Mouse (Mus musculus): ENCODE measurements around the gene Ndufaf2. TPM values are rescaled to one million over a fixed set of nuclear protein-coding genes. Genes with fewer than 3 reads are reported as not detected.
A peak's percentile ranks its signal among the peaks of the same experiment; 100 is the strongest.

Ndufaf2 gene
- total RNA-seq, 1 experiment: 41.1 TPM

DNA sequence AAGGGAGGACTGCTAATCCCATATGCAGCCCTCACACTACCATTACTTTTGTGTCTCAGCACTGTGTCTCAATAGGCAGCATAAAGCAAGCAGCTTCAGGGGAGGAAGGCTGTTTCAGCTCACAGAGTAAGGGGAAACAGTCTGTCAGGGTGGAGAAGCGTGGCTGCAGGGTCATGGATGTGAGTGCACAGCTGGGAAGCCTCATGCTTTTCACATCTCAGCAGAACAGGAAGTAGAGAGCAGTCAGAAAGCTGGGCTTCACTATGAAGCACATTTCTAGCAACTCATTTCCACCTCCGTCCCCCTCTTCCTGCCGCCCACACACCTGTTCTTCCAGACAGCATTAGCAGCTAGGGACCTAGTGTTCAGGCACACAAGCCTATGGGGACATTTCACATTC lies 101.5 kb downstream of the Ndufaf2 start:
- Histone ChIP-seq H3K4me3 (ENCODE audit: insufficient read depth in 1 of 2, low read depth in 1 of 2, low read length in 2 of 2, poor library complexity in 1 of 2, severe bottlenecking in 1 of 2) (no peak overlapping the region), H3K4me1 (ENCODE audit: control insufficient read depth in 2 of 2, insufficient read depth in 2 of 2, low read length in 2 of 2, poor library complexity in 1 of 2) (no peaks in the 10 kb centered on the region), H3K27ac (ENCODE audit: insufficient read depth, low read depth, low read length, poor library complexity, severe bottlenecking) (0 out of 2 replicates have a peak overlapping the region, but pooled peaks have one; percentile 19), H3K9ac (ENCODE audit: insufficient read depth, low read depth, low read length, poor library complexity, severe bottlenecking) (no peak overlapping the region), H3K36me3 (ENCODE audit: control insufficient read depth, insufficient read depth, low read length, poor library complexity, severe bottlenecking) (no peaks in the 10 kb centered on the region), H3K9me3 (ENCODE audit: control insufficient read depth, insufficient read depth, low read depth, low read length) (no peaks in the 10 kb centered on the region)
- in situ Hi-C loops (cut with MboI; ENCODE audit: low sequenced_read_pairs in 2 of 2, unreplicated experiment in 2 of 2): no loop called here
- TF ChIP-seq ZNF384 (IDR thresholded peaks at IDR 0.05; ENCODE audit: low read depth, low read length) (no peak), CHD2 (IDR thresholded peaks at IDR 0.05; ENCODE audit: low read depth, low read length) (no peak)
- no peak for DNase-seq (ENCODE audit: low read depth, low spot score)

DNA sequence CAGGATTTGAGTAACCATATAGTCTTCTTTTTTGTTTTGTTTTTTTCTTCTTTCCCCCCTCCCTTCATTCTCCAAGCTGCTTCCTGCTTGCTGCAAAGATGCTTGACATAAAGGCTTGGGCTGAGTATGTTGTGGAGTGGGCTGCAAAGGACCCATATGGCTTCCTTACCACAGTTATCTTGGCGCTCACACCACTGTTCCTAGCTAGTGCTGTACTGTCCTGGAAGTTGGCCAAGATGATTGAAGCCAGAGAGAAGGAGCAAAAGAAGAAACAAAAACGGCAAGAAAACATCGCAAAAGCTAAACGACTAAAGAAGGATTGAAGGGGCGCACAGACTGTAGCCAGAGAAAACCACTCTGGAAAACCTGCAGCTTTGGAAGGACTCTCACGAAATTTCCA lies 111.1 kb downstream of the Ndufaf2 start:
- peaks cover 3% of the 10 kb centered on the region for H3K36me3 ChIP-seq (ENCODE audit: control insufficient read depth, insufficient read depth, low read length, poor library complexity, severe bottlenecking)
- H3K27ac ChIP-seq (ENCODE audit: insufficient read depth, low read depth, low read length, poor library complexity, severe bottlenecking): no peak overlapping the region
- H3K4me1 ChIP-seq (ENCODE audit: control insufficient read depth in 2 of 2, insufficient read depth in 2 of 2, low read length in 2 of 2, poor library complexity in 1 of 2): peaks cover 0 to 3% of the 10 kb centered on the region in 2 experiments; a peak in 2 of 4 replicates
- in situ Hi-C loops (cut with MboI; ENCODE audit: low sequenced_read_pairs in 2 of 2, unreplicated experiment in 2 of 2): no loop called here
- TF ChIP-seq CHD2 (IDR thresholded peaks at IDR 0.05; ENCODE audit: low read depth, low read length) (no peak), HCFC1 (IDR thresholded peaks at IDR 0.05; ENCODE audit: borderline replicate concordance, insufficient read depth, low read length) (no peak), ZC3H11A (IDR thresholded peaks at IDR 0.05; ENCODE audit: borderline replicate concordance, low read depth, low read length) (no peak), MAFK (IDR thresholded peaks at IDR 0.05; ENCODE audit: insufficient read depth, low read depth, low read length) (no peak), ZNF384 (IDR thresholded peaks at IDR 0.05; ENCODE audit: low read depth, low read length) (no peak)
- no peak overlapping the region for H3K4me3 ChIP-seq (ENCODE audit: insufficient read depth in 1 of 2, low read depth in 1 of 2, low read length in 2 of 2, poor library complexity in 1 of 2, severe bottlenecking in 1 of 2)
- no peaks in the 10 kb centered on the region for H3K9me3 ChIP-seq (ENCODE audit: control insufficient read depth, insufficient read depth, low read depth, low read length)
- H3K9ac ChIP-seq (ENCODE audit: insufficient read depth, low read depth, low read length, poor library complexity, severe bottlenecking): no peak overlapping the region
- DNase-seq (ENCODE audit: low read depth, low spot score): no peak

DNA sequence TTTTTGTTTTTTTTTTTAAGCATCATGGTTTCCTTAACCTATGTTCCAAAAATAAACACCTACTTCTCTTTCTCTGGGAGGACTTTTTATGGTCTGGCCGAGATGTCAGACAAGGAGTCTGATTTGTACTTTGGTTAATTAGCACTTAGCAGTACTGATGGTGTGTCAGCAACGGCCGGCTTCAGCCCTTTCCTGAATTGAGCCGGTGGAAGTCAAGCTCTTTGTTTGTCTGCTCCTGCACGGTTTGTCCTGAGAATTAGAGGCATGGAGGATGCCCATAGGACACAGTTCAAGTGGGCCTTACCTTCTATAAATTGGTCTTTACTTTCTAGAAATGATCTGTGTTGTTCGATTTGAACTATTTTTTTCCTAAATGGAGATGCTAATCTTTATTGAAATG lies 111.5 kb downstream of the Ndufaf2 start:
- no peak overlapping the region for H3K27ac ChIP-seq (ENCODE audit: insufficient read depth, low read depth, low read length, poor library complexity, severe bottlenecking)
- H3K9ac ChIP-seq (ENCODE audit: insufficient read depth, low read depth, low read length, poor library complexity, severe bottlenecking): no peak overlapping the region
- peaks cover 3% of the 10 kb centered on the region for H3K36me3 ChIP-seq (ENCODE audit: control insufficient read depth, insufficient read depth, low read length, poor library complexity, severe bottlenecking)
- in situ Hi-C loops (cut with MboI; ENCODE audit: low sequenced_read_pairs in 2 of 2, unreplicated experiment in 2 of 2): no loop called here
- DNase-seq (ENCODE audit: low read depth, low spot score): no peak
- H3K9me3 ChIP-seq (ENCODE audit: control insufficient read depth, insufficient read depth, low read depth, low read length): no peaks in the 10 kb centered on the region
- peaks cover 0 to 3% of the 10 kb centered on the region in 2 experiments; a peak in 2 of 4 replicates for H3K4me1 ChIP-seq (ENCODE audit: control insufficient read depth in 2 of 2, insufficient read depth in 2 of 2, low read length in 2 of 2, poor library complexity in 1 of 2)
- no peak for TF ChIP-seq HCFC1 (IDR thresholded peaks at IDR 0.05; ENCODE audit: borderline replicate concordance, insufficient read depth, low read length)
- TF ChIP-seq CHD2 (IDR thresholded peaks at IDR 0.05; ENCODE audit: low read depth, low read length): no peak
- TF ChIP-seq MAFK (IDR thresholded peaks at IDR 0.05; ENCODE audit: insufficient read depth, low read depth, low read length): no peak
- no peak for TF ChIP-seq ZC3H11A (IDR thresholded peaks at IDR 0.05; ENCODE audit: borderline replicate concordance, low read depth, low read length)
- TF ChIP-seq ZNF384 (IDR thresholded peaks at IDR 0.05; ENCODE audit: low read depth, low read length): no peak
- no peak overlapping the region for H3K4me3 ChIP-seq (ENCODE audit: insufficient read depth in 1 of 2, low read depth in 1 of 2, low read length in 2 of 2, poor library complexity in 1 of 2, severe bottlenecking in 1 of 2)

DNA sequence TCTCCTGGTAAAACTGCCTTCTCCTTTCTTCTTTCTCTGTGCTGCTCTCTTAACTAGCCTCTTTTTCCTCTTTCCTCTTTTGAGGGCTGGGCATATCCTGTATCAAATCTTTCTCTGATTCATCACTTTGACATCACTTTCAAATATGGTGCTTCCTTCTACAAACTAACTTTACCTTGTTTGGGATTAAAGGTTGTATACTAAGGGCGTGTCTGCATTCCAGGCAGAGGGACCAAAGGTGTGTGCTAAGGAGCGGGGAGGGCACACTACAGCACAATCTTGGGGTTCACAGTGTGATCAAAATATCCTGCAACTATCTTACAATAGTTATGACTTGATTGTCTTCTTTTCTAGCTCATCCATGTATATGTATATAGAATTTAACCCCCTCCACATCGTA lies 112.4 kb downstream of the Ndufaf2 start:
- DNase-seq (ENCODE audit: low read depth, low spot score): no peak
- TF ChIP-seq ZC3H11A (IDR thresholded peaks at IDR 0.05; ENCODE audit: borderline replicate concordance, low read depth, low read length): no peak
- TF ChIP-seq MAFK (IDR thresholded peaks at IDR 0.05; ENCODE audit: insufficient read depth, low read depth, low read length): no peak
- no peak for TF ChIP-seq CHD2 (IDR thresholded peaks at IDR 0.05; ENCODE audit: low read depth, low read length)
- no peak for TF ChIP-seq ZNF384 (IDR thresholded peaks at IDR 0.05; ENCODE audit: low read depth, low read length)
- no peak for TF ChIP-seq HCFC1 (IDR thresholded peaks at IDR 0.05; ENCODE audit: borderline replicate concordance, insufficient read depth, low read length)
- peak overlapping the region; percentile 65; the same call in 1 of the 2 replicates for H3K9ac ChIP-seq (ENCODE audit: insufficient read depth, low read depth, low read length, poor library complexity, severe bottlenecking)
- peaks cover 3% of the 10 kb centered on the region for H3K36me3 ChIP-seq (ENCODE audit: control insufficient read depth, insufficient read depth, low read length, poor library complexity, severe bottlenecking)
- H3K4me3 ChIP-seq (ENCODE audit: insufficient read depth in 1 of 2, low read depth in 1 of 2, low read length in 2 of 2, poor library complexity in 1 of 2, severe bottlenecking in 1 of 2): no peak overlapping the region
- H3K9me3 ChIP-seq (ENCODE audit: control insufficient read depth, insufficient read depth, low read depth, low read length): no peaks in the 10 kb centered on the region
- in situ Hi-C loops (cut with MboI; ENCODE audit: low sequenced_read_pairs in 2 of 2, unreplicated experiment in 2 of 2): no loop called here
- H3K4me1 ChIP-seq (ENCODE audit: control insufficient read depth in 2 of 2, insufficient read depth in 2 of 2, low read length in 2 of 2, poor library complexity in 1 of 2): peaks cover 0 to 3% of the 10 kb centered on the region in 2 experiments; a peak in 3 of 4 replicates
- H3K27ac ChIP-seq (ENCODE audit: insufficient read depth, low read depth, low read length, poor library complexity, severe bottlenecking): no peak overlapping the region

DNA sequence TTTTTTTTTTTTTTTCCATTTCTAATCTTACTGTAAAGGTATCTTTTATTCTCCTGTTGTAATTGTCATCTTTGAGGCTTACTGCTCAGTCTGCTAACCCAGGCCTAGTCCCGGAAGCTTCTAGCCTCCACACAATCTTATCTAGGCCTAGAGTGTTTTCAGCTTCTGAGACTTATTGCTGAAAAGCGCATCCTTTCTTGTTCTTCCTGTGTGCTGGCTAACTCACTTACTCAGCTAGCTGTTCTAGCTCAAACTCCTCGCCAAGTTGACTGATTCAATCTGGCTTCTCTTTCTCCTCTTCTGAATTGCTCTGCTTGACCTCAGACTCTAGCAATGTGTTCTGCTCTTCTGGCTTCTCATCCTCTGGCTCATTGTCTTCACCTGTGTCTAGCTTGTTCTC lies 112.8 kb downstream of the Ndufaf2 start:
- peak overlapping the region; percentile 65; the same call in 1 of the 2 replicates for H3K9ac ChIP-seq (ENCODE audit: insufficient read depth, low read depth, low read length, poor library complexity, severe bottlenecking)
- no peaks in the 10 kb centered on the region for H3K9me3 ChIP-seq (ENCODE audit: control insufficient read depth, insufficient read depth, low read depth, low read length)
- TF ChIP-seq ZC3H11A (IDR thresholded peaks at IDR 0.05; ENCODE audit: borderline replicate concordance, low read depth, low read length): no peak
- peaks cover 3% of the 10 kb centered on the region for H3K36me3 ChIP-seq (ENCODE audit: control insufficient read depth, insufficient read depth, low read length, poor library complexity, severe bottlenecking)
- H3K27ac ChIP-seq (ENCODE audit: insufficient read depth, low read depth, low read length, poor library complexity, severe bottlenecking): no peak overlapping the region
- peak overlapping the region in 1 of 2 experiments; percentile 86; a peak in 1 of 4 replicates for H3K4me3 ChIP-seq (ENCODE audit: insufficient read depth in 1 of 2, low read depth in 1 of 2, low read length in 2 of 2, poor library complexity in 1 of 2, severe bottlenecking in 1 of 2)
- DNase-seq (ENCODE audit: low read depth, low spot score): no peak
- in situ Hi-C loops (cut with MboI; ENCODE audit: low sequenced_read_pairs in 2 of 2, unreplicated experiment in 2 of 2): no loop called here
- H3K4me1 ChIP-seq (ENCODE audit: control insufficient read depth in 2 of 2, insufficient read depth in 2 of 2, low read length in 2 of 2, poor library complexity in 1 of 2): peaks cover 0 to 5% of the 10 kb centered on the region in 2 experiments; a peak in 3 of 4 replicates
